Mouse (Mus musculus) ES-Bruce4 (cell line): ENCODE measurements around the gene Tmem141.

Experiments
- CTCF ChIP-seq: IDR thresholded peaks from one replicate; pipeline ENCODE4 v1.8.1; 2011; ENCODE audit warnings: low read depth, low read length
- EP300 ChIP-seq: IDR thresholded peaks from 2 replicates; pipeline ENCODE4 v1.6.1; 2011; ENCODE audit warnings: low read depth, low read length; ENCODE audit not compliant: insufficient read depth
- POLR2A ChIP-seq: IDR thresholded peaks from one replicate; pipeline ENCODE4 v1.8.1; 2011; ENCODE audit warnings: low read length; ENCODE audit not compliant: insufficient read depth

DNA sequence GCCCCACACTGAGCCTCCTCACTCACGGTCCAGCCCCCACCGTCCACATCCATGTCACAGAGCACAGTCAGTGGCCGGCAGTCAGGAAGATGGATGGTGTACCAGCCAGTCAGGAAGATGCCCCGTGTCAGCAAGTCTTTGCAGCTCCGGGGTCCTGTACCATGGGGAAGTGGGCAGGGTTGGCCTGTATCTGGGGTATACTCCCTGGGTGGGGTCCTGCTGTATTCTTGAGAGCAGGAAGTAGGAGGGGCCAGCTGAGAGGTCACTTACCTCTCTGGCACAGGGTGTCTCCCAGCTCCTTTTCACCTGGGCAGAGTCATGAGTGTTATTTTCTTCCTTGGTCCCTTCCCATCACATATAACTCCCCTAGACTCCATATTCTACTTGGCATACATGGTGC lies 4.2 kb upstream of the Tmem141 start:
- TF ChIP-seq CTCF: no peak
- no peak for TF ChIP-seq EP300
- TF ChIP-seq POLR2A: no peak
